Mouse (Mus musculus): ENCODE results near the gene Fetub.

The Fetub gene

GRCm38 (mm10) chr16:22962256-22962655 is 44.1 kb downstream of the Fetub start:
- no peak for DNase-seq (ENCODE audit: low spot score in 2 of 2)

GRCm38 (mm10) chr16:22963293-22963692 is 45.2 kb downstream of the Fetub start:
- no peak for DNase-seq (ENCODE audit: low spot score in 2 of 2)

GRCm38 (mm10) chr16:22967383-22968030 is 49.4 kb downstream of the Fetub start:
- DNase-seq (ENCODE audit: low spot score in 2 of 2): no peak

Measured in right cerebral cortex, postnatal 36 days (tissue).